Comparison of ENCODE assay signal across 9 mouse cellular contexts in the genomic region with DNA sequence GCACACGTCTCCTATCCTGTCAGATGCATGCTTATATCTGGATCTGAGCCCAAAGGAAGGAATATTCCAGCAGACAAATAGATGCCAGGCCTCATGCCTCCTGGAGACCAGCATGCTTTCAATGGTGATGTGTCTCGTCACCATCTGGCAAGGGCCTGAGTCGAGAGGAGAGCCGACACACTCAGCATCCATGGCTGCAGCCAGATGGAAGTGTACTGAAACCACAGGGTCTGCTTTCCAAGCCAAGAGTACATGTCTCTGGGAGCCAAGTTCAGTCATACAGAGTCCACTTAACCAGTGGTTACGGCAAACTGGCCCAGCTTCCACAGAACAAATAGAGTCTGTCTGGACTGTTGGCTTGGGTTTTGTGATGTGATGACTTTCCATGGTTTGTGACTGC.
DNase-seq lines count a peak whose midpoint lies in the region; ATAC-seq lines count a peak whose summit lies in the region.
"Had no signal": no experiment of that assay in that cellular context is flagged by ENCODE, and none has a peak within 500 bp of the region (broad histone marks: within the 10 kb centered on the region; RNA-seq: fewer than 3 reads in every experiment).

No protein-coding gene starts in this region.

- H3K36me3 ChIP-seq in limb, embryonic 10.5 days = no peaks in the 10 kb centered on the region

- DNase-seq in cerebellum, adult 11-12 months = peak; percentile 18
- no peak for DNase-seq in cerebellum, adult 11 months
- peak; percentile 44 for DNase-seq in right cerebral cortex, postnatal 25 days
- no peak for DNase-seq in right cerebral cortex, postnatal 14 days
- DNase-seq in heart, postnatal 25 days (ENCODE audit: low spot score) = peak; percentile 49
- peak; percentile 63 for DNase-seq in skeletal muscle tissue, adult 2 months (ENCODE audit: low read depth, low spot score)
- no peak for DNase-seq in limb, embryonic 10.5 days (ENCODE audit: low spot score)

- no peak for ATAC-seq in erythroid progenitor cell, adult 5-6 weeks (replicated peaks; ENCODE audit: low FRiP score, poor library complexity, severe bottlenecking)

- H3K27me3 ChIP-seq in limb, embryonic 10.5 days (ENCODE audit: low read depth, poor library complexity, severe bottlenecking) = no peaks in the 10 kb centered on the region

- H3K27ac ChIP-seq in limb, embryonic 10.5 days = no peak overlapping the region
- H3K27ac ChIP-seq: liver, embryonic 14.5 days had no signal

- WGBS in limb, embryonic 10.5 days = 93% methylated on average over 5 of the region's 5 CpGs

- peaks cover 6% of the 10 kb centered on the region for H3K4me1 ChIP-seq in limb, embryonic 10.5 days

- no peak overlapping the region for H3K4me3 ChIP-seq in limb, embryonic 10.5 days

- intact Hi-C loops in heart, postnatal 25 days (cut with DNase I) = no loop called here

- no peaks in the 10 kb centered on the region for H3K9me3 ChIP-seq in limb, embryonic 10.5 days (replicated peaks)

Comparison
In these comparisons a context has a peak if more than half of its experiments do, and no peak if none do; other contexts are left out.
1. DNase-seq: peak in cerebellum, adult 11-12 months (single experiment), right cerebral cortex, postnatal 25 days (single experiment), heart, postnatal 25 days (single experiment) and skeletal muscle tissue, adult 2 months (single experiment); none in cerebellum, adult 11 months (single experiment), right cerebral cortex, postnatal 14 days (single experiment) and limb, embryonic 10.5 days (single experiment).